Comparison of ENCODE assay signal across 8 mouse cellular contexts in genomic region chr12:87471964-87472786, GRCm38 (mm10). TPM values are rescaled to one million over a fixed set of nuclear protein-coding genes. Genes with fewer than 3 reads are reported as not detected.
DNase-seq lines count a peak whose midpoint lies in the region; ATAC-seq and TF ChIP-seq lines count a peak whose summit lies in the region.

Gene Snw1 (minus strand): TSS chr12:87472274.

- no peak for TF ChIP-seq CTCF in kidney, postnatal 0 days (IDR thresholded peaks at IDR 0.05; ENCODE audit: low read depth)

- H3K4me3 ChIP-seq in heart, embryonic 12.5 days: peak within 1 kb of the TSS; percentile 89
- peak within 1 kb of the TSS; percentile 88 for H3K4me3 ChIP-seq in kidney, postnatal 0 days (replicated peaks; ENCODE audit: low read depth, low read length)
- H3K4me3 ChIP-seq in liver, embryonic 11.5 days (ENCODE audit: low read depth, low read length): peak within 1 kb of the TSS; percentile 89
- H3K4me3 ChIP-seq in stomach, embryonic 14.5 days (ENCODE audit: low read depth, low read length): peak within 1 kb of the TSS; percentile 71

- peak within 1 kb of the TSS; percentile 64 for H3K4me2 ChIP-seq in heart, embryonic 12.5 days
- peak within 1 kb of the TSS; percentile 57 for H3K4me2 ChIP-seq in kidney, postnatal 0 days (ENCODE audit: low read length)
- peak within 1 kb of the TSS; percentile 77 for H3K4me2 ChIP-seq in liver, embryonic 11.5 days
- H3K4me2 ChIP-seq in stomach, embryonic 14.5 days (replicated peaks; ENCODE audit: low read depth, low read length): peak within 1 kb of the TSS; percentile 51

- ATAC-seq in erythroid progenitor cell, adult 5-6 weeks (replicated peaks; ENCODE audit: low FRiP score, poor library complexity, severe bottlenecking): peak; percentile 99
- peak; percentile 94 for ATAC-seq in heart, embryonic 12.5 days (ENCODE audit: insufficient number of reproducible peaks, low FRiP score)
- ATAC-seq in kidney, postnatal 0 days (replicated peaks; ENCODE audit: low FRiP score, low read depth): peak; percentile 93
- peak; percentile 94 for ATAC-seq in liver, embryonic 11.5 days (replicated peaks; ENCODE audit: low FRiP score)
- peak; percentile 94 for ATAC-seq in stomach, embryonic 14.5 days (ENCODE audit: insufficient number of reproducible peaks, insufficient read depth, low FRiP score, low read depth)

- peaks cover 11% of the 10 kb centered on the region for H3K4me1 ChIP-seq in heart, embryonic 12.5 days (replicated peaks)
- H3K4me1 ChIP-seq in kidney, postnatal 0 days (replicated peaks; ENCODE audit: insufficient read depth, low read length): no peaks in the 10 kb centered on the region
- peaks cover 9% of the 10 kb centered on the region for H3K4me1 ChIP-seq in liver, embryonic 11.5 days (replicated peaks; ENCODE audit: control insufficient read depth, insufficient read depth, low read length)
- H3K4me1 ChIP-seq in stomach, embryonic 14.5 days (ENCODE audit: control insufficient read depth, insufficient read depth, low read length): peaks cover 9% of the 10 kb centered on the region

- no peaks in the 10 kb centered on the region for H3K9me3 ChIP-seq in heart, embryonic 12.5 days (replicated peaks)
- H3K9me3 ChIP-seq in kidney, postnatal 0 days (replicated peaks; ENCODE audit: low read length): no peaks in the 10 kb centered on the region
- no peaks in the 10 kb centered on the region for H3K9me3 ChIP-seq in liver, embryonic 11.5 days (ENCODE audit: control insufficient read depth, low read length)
- no peaks in the 10 kb centered on the region for H3K9me3 ChIP-seq in stomach, embryonic 14.5 days (ENCODE audit: control insufficient read depth, low read depth, low read length)

- DNase-seq in CD4-positive helper T cell, adult 2 months (ENCODE audit: low read depth, low spot score): peak; percentile 96
- DNase-seq in brain, embryonic 18.5 days (ENCODE audit: low read depth, low spot score): peak; percentile 87
- peak; percentile 97 for DNase-seq in kidney, postnatal 0 days (ENCODE audit: low spot score)
- DNase-seq in liver, embryonic 11.5 days (ENCODE audit: low spot score): peak; percentile 88
- peak; percentile 97 for DNase-seq in naive thymus-derived CD4-positive, alpha-beta T cell, adult 2 months (ENCODE audit: low read depth)

- peak within 1 kb of the TSS; percentile 88 for H3K9ac ChIP-seq in heart, embryonic 12.5 days
- peak within 1 kb of the TSS; percentile 94 for H3K9ac ChIP-seq in kidney, postnatal 0 days (ENCODE audit: low read depth, low read length)
- H3K9ac ChIP-seq in liver, embryonic 11.5 days (ENCODE audit: low read depth, low read length): peak within 1 kb of the TSS; percentile 97
- H3K9ac ChIP-seq in stomach, embryonic 14.5 days (replicated peaks; ENCODE audit: low read depth, low read length): peak within 1 kb of the TSS; percentile 72

- H3K36me3 ChIP-seq in heart, embryonic 12.5 days: peaks cover 15% of the 10 kb centered on the region
- H3K36me3 ChIP-seq in kidney, postnatal 0 days (ENCODE audit: insufficient read depth, low read length): peaks cover 5% of the 10 kb centered on the region
- peaks cover 9% of the 10 kb centered on the region; the same call in 1 of the 2 replicates for H3K36me3 ChIP-seq in liver, embryonic 11.5 days (ENCODE audit: control insufficient read depth, insufficient read depth, low read length)
- H3K36me3 ChIP-seq in stomach, embryonic 14.5 days (ENCODE audit: control insufficient read depth, insufficient read depth, low read length): peaks cover 6% of the 10 kb centered on the region; the same call in 1 of the 2 replicates

- 3% methylated on average over 45 of the region's 45 CpGs for WGBS in heart, embryonic 12.5 days
- 3% methylated on average over 45 of the region's 45 CpGs for WGBS in kidney, postnatal 0 days
- 3% methylated on average over 45 of the region's 45 CpGs for WGBS in liver, embryonic 11.5 days
- WGBS in stomach, embryonic 14.5 days: 3% methylated on average over 45 of the region's 45 CpGs

- H3K27ac ChIP-seq in heart, embryonic 12.5 days (ENCODE audit: poor library complexity, severe bottlenecking): peak within 1 kb of the TSS; percentile 73
- peak within 1 kb of the TSS; percentile 95 for H3K27ac ChIP-seq in kidney, postnatal 0 days
- H3K27ac ChIP-seq in liver, embryonic 11.5 days (ENCODE audit: low read depth, low read length): peak within 1 kb of the TSS; percentile 79
- peak within 1 kb of the TSS; percentile 71 for H3K27ac ChIP-seq in stomach, embryonic 14.5 days (ENCODE audit: low read length)

- no peaks in the 10 kb centered on the region for H3K27me3 ChIP-seq in heart, embryonic 12.5 days (replicated peaks)
- no peaks in the 10 kb centered on the region for H3K27me3 ChIP-seq in kidney, postnatal 0 days (ENCODE audit: insufficient read depth, low read length)
- no peaks in the 10 kb centered on the region; the same call in 1 of the 2 replicates for H3K27me3 ChIP-seq in liver, embryonic 11.5 days (replicated peaks; ENCODE audit: control insufficient read depth, insufficient read depth, low read length)
- no peaks in the 10 kb centered on the region for H3K27me3 ChIP-seq in stomach, embryonic 14.5 days (ENCODE audit: control insufficient read depth, insufficient read depth, low read length)

RNA-seq across cellular contexts. Expression of gene Snw1, which starts in this region (rescaled TPM):
- total RNA-seq in erythroid progenitor cell, adult 5-6 weeks (2015; ENCODE audit: low replicate concordance): 15.9 and 34.6 TPM in 2 replicates
- total RNA-seq in erythroid progenitor cell, adult 5-6 weeks (2017; ENCODE audit: low replicate concordance): 47.5 and 55.0 TPM in 2 replicates
- 85.7 and 86.1 TPM in 2 replicates for polyA plus RNA-seq in heart, embryonic 12.5 days (2016; fragmentation: Nextera tagmentation; extraction: Ambion mirVana)
- polyA plus RNA-seq in kidney, postnatal 0 days (2015; fragmentation: Nextera tagmentation; extraction: Ambion mirVana): 130 and 132 TPM in 2 replicates
- polyA plus RNA-seq in liver, embryonic 11.5 days (2014; fragmentation: Nextera tagmentation; extraction: Ambion mirVana): 121 and 130 TPM in 2 replicates
- polyA plus RNA-seq in stomach, embryonic 14.5 days (2014; fragmentation: Nextera tagmentation; extraction: Ambion mirVana): 124 TPM in 2 replicates

Comparison
In these comparisons a context has a peak if more than half of its experiments do, and no peak if none do; other contexts are left out.
1. Peak in every context shown above with its lines: DNase-seq, ATAC-seq, H3K4me3 ChIP-seq and H3K27ac ChIP-seq.